Mouse (Mus musculus) urinary bladder, postnatal 25 days (tissue): ENCODE measurements around the gene Tnip2.

Experiments used
- DNase-seq: peaks from one replicate; pipeline ENCODE4 v3.0.0; 2022; ENCODE audit warnings: low spot score

The Tnip2 gene

DNA sequence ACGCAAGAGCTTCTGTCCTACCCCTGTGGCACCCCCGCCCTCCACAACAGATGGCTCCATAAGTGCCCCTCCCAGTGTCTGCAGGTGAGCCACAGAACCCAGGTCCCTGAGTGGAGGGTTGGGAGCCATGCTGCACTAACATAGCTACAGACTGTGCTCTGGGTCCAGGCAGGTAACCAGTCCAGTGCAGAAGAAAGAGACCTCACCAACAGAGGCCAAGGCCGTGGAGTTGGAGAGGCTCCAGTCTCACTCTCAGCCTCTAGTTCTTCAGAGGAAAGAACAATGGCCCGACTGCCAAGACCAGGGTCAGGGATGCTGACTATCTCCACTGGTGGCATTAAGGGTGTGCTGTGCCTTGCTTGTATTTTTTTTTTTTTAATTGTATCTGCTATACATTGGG is 52.5 kb downstream of the Tnip2 start:
- DNase-seq, result no peak

DNA sequence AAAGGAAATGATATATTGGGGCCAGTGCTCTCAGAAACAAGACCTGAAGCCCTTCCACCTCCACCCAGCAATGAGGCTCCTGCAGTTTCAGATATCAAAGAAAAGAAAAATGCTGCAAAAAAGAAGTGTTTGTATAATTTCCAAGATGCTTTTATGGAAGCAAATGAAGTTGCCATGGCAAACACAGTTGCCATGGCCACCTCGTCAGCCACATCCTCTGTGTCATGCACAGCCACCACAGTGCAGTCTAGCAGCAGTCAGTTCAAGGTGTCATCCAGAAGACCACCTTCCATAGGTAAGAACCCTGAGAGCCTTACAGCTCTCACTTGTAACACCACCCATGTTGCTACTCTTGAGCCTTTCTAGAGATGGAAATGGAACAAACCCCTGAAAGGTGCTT is 54.8 kb downstream of the Tnip2 start:
- DNase-seq, result no peak

DNA sequence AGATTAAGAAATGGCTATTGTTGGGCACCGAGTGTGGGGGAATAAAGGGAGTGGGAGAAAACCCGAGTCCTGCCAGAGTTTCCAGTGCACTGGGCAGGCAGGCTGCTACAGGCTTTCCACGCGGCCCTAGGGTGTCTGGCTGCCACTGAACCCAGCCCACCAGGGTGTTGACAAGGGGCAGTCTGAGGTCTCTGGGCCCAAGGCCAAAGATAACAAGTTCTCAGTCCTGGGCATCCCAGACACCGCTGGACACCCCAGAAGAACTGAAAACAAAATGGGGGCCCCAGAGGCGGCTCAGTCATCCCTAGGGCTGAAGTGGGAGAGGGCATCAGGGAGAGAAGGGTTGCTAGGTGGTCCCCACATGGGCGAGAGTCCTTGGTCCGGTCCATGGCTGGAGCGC is 67.6 kb downstream of the Tnip2 start:
- no peak for DNase-seq
